Mouse (Mus musculus) heart, embryonic 12.5 days (tissue): Measurements from ENCODE around the gene Dmgdh. TPM values are rescaled to one million over a fixed set of nuclear protein-coding genes. Genes with fewer than 3 reads are reported as not detected.

Experiments used
- ATAC-seq: fragments of 200-750 bp; cut with Nextera tagmentation; 2 replicates; pipeline ENCODE4 v1.8.0; 2017; ENCODE audit warnings: moderate TSS enrichment, moderate library complexity; ENCODE audit not compliant: insufficient number of reproducible peaks, low FRiP score
- H3K27ac ChIP-seq: fragments of 300-500 bp; sonication (generic); 2 replicates; pipeline ENCODE4 v1.5.1; 2016; ENCODE audit warnings: mild to moderate bottlenecking, moderate library complexity; ENCODE audit not compliant: poor library complexity, severe bottlenecking
- H3K27me3 ChIP-seq: fragments of 300-500 bp; sonication (generic); replicated peaks from 2 replicates; pipeline ENCODE4 v1.6.1; 2016; ENCODE audit warnings: mild to moderate bottlenecking, moderate library complexity
- H3K36me3 ChIP-seq: fragments of 300-500 bp; sonication (generic); 2 replicates; pipeline ENCODE4 v1.6.1; 2016; ENCODE audit warnings: mild to moderate bottlenecking, moderate library complexity
- H3K4me1 ChIP-seq: fragments of 300-500 bp; sonication (generic); replicated peaks from 2 replicates; pipeline ENCODE4 v1.6.1; 2016; ENCODE audit warnings: mild to moderate bottlenecking
- H3K4me2 ChIP-seq: fragments of 300-500 bp; sonication (generic); 2 replicates; pipeline ENCODE4 v1.6.1; 2016; ENCODE audit warnings: mild to moderate bottlenecking, moderate library complexity
- H3K4me3 ChIP-seq: fragments of 300-500 bp; sonication (generic); 2 replicates; pipeline ENCODE4 v1.5.1; 2016; ENCODE audit warnings: mild to moderate bottlenecking
- H3K9ac ChIP-seq: fragments of 300-500 bp; sonication (generic); 2 replicates; pipeline ENCODE4 v1.6.1; 2016; ENCODE audit warnings: mild to moderate bottlenecking, moderate library complexity
- H3K9me3 ChIP-seq: fragments of 300-500 bp; sonication (generic); replicated peaks from 2 replicates; pipeline ENCODE4 v1.6.1; 2016; ENCODE audit warnings: mild to moderate bottlenecking, moderate library complexity
- WGBS: fragments of 180-500 bp; shearing (Covaris S2); methylation state at CpG from one replicate; pipeline ENCODE4 v1.1.7; 2016; 5-methylcytosine and 5-hydroxymethylcytosine counted together
- polyA plus RNA-seq: library from polyadenylated mRNA; unstranded; fragments of >200 nt; fragmentation: Nextera tagmentation; extraction: Ambion mirVana; gene quantifications from 2 replicates; pipeline ENCODE4 v1.2.1, GENCODE M21; 2016

Dmgdh gene
- 0.14 and 0.42 TPM in 2 replicates for polyA plus RNA-seq

DNA sequence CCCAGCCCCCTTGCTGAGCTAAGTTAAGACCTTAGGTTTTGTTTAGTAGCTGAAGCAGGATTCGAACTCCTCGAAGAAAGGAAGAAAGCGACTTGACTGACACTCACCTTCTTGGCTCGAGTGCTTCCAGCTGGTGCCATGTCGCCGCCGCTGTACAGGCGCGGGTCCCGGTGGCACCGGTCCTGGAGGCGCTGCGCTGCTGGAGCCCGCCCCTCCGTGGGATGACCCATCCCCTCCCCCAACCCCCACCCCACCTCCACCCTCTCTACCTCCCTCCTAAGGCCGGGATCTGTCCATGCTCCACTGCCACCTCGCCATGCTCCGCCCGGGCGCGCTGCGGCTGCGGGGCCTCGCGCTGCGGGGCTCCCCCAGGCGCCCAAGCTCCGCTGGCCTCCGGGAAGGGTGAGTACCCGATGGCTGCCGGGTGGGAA is at the start of gene Dmgdh, which contains the start of gene Bhmt2:
TSS of gene Dmgdh (plus strand) at position 303 of the 431 bp plus-strand sequence.
TSS of gene Bhmt2 (minus strand) at position 172 of the 431 bp plus-strand sequence.
- H3K27ac ChIP-seq: no peak within 1 kb of the TSS
- peak within 1 kb of the TSS; percentile 55 for H3K9ac ChIP-seq
- peaks cover 3% of the 10 kb centered on the region; the same call in 1 of the 2 replicates for H3K9me3 ChIP-seq
- no peaks in the 10 kb centered on the region for H3K36me3 ChIP-seq
- ATAC-seq: no peak
- 7% methylated on average over 31 of the region's 31 CpGs for WGBS
- H3K4me3 ChIP-seq: peak within 1 kb of the TSS; percentile 39
- H3K27me3 ChIP-seq: peaks cover 14% of the 10 kb centered on the region
- H3K4me1 ChIP-seq: peaks cover 9% of the 10 kb centered on the region; the same call in 1 of the 2 replicates
- peak within 1 kb of the TSS; percentile 68 for H3K4me2 ChIP-seq

DNA sequence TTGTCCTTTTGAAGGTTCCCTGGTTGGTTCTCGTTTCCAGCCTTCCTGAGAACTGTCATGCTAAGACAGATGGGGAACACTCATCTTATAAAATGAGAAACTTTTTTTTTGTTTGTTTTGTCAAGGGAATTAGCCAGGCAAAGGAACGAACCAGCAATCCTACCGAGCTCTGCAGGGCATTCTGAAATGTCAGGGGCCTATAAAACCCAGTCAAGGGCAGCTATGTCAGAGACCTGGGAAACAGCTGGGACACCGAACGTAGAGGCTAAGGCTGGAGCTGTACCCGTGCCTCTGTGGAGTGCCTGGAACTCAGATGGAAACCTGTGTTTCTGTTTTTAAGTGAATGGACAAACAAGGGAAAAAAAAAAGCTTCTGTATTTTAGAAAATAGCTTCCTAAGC is 45.4 kb upstream of the Dmgdh start:
- 0 out of 2 replicates have a peak, but pooled peaks cover 3% of the 10 kb centered on the region for H3K4me1 ChIP-seq
- no peaks in the 10 kb centered on the region for H3K36me3 ChIP-seq
- no peaks in the 10 kb centered on the region for H3K27me3 ChIP-seq
- no peak for ATAC-seq
- no peaks in the 10 kb centered on the region for H3K9me3 ChIP-seq
- WGBS: 42% methylated on average over 6 of the region's 6 CpGs
- H3K4me2 ChIP-seq: no peak overlapping the region
- H3K9ac ChIP-seq: no peak overlapping the region
- no peak overlapping the region for H3K27ac ChIP-seq
- no peak overlapping the region for H3K4me3 ChIP-seq

DNA sequence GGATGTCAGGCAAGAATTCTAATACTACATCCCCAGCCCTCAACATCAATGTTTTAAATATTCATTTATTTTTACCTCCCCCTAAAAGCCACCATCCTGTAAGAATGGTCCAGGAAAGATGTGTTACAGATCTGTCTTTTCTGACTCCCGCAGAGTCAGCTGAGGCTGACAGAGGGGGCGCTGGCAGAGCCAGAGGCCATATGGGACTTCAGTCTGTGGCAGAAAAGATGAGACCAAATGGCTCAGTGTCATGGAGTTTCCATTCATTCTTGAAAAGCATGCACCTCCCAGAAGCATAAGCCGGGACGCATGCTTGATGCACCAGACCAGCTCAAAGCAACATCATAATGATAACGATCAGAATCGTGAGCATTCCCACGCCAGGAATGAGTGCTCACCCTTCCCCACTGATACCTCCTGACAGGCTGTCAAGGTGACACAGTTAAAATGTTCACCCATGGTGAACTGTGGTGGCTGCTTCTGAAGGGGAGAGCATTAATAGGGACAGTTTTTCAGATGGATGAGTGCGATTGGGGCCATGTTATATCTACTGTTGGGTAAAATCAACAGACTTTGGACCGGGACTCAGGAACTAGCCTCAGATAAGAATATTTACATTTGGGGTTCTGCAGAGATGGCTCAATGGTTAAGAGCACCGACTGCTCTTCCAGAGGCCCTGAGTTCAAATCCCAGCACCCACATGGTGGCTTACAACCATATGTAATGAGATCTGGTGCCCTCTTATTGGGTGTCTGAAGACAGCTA is 43.1 kb upstream of the Dmgdh start:
- 73% methylated on average over 10 of the region's 10 CpGs for WGBS
- no peak for ATAC-seq
- 0 out of 2 replicates have a peak, but pooled peaks cover 3% of the 10 kb centered on the region for H3K4me1 ChIP-seq
- H3K36me3 ChIP-seq: no peaks in the 10 kb centered on the region
- no peak overlapping the region for H3K27ac ChIP-seq
- no peak overlapping the region for H3K4me3 ChIP-seq
- H3K4me2 ChIP-seq: no peak overlapping the region
- no peaks in the 10 kb centered on the region for H3K27me3 ChIP-seq
- H3K9ac ChIP-seq: no peak overlapping the region
- no peaks in the 10 kb centered on the region for H3K9me3 ChIP-seq

DNA sequence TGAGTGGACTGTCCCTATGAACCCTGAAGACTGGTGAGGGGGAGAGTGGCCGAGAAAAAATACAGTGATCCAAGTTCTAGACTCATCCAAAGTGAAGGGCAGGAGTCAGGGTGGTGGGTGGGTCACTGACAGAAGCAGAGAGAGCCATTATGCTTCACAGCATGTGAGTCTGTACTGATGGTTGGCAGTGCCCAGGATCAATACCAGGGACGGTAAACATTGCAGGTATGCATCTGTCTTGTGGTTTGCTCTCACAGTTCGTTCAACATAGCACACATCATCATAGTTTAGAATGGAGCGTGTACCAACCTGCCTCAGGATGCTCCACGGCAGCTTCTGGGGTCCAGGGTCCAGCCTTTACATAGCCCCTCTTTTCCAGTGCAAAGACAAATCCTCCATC is 41.3 kb upstream of the Dmgdh start:
- Histone ChIP-seq H3K9ac (no peak overlapping the region), H3K36me3 (no peaks in the 10 kb centered on the region), H3K27ac (no peak overlapping the region), H3K4me1 (0 out of 2 replicates have a peak, but pooled peaks cover 3% of the 10 kb centered on the region), H3K4me3 (no peak overlapping the region), H3K4me2 (no peak overlapping the region), H3K9me3 (no peaks in the 10 kb centered on the region), H3K27me3 (no peaks in the 10 kb centered on the region)
- ATAC-seq: no peak
- WGBS: 79% methylated on average over 5 of the region's 5 CpGs

DNA sequence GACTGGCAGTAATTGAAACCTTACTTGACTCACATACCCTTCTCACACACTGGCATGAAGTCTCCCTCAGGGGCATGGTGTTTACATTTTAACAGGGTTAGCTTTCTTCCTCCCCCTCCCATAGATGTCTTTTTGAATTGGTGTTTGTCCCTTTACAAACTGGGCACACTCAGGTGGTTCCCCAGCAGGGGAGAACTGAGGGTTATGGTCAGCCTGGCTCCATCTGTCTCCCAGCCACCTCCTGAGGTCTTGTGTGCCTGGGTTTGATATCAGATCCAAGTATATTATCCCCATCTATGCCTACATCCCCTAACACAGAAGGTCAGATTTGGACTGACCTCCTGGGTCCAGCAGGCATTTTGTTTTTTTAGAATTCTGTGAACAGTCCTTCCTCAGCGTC is 37.7 kb upstream of the Dmgdh start:
- H3K4me2 ChIP-seq: no peak overlapping the region
- 90% methylated on average over 1 of the region's 1 CpGs for WGBS
- H3K4me3 ChIP-seq: no peak overlapping the region
- ATAC-seq: no peak
- no peaks in the 10 kb centered on the region for H3K4me1 ChIP-seq
- H3K36me3 ChIP-seq: no peaks in the 10 kb centered on the region
- H3K9ac ChIP-seq: no peak overlapping the region
- H3K27ac ChIP-seq: no peak overlapping the region
- no peaks in the 10 kb centered on the region for H3K9me3 ChIP-seq
- H3K27me3 ChIP-seq: no peaks in the 10 kb centered on the region

DNA sequence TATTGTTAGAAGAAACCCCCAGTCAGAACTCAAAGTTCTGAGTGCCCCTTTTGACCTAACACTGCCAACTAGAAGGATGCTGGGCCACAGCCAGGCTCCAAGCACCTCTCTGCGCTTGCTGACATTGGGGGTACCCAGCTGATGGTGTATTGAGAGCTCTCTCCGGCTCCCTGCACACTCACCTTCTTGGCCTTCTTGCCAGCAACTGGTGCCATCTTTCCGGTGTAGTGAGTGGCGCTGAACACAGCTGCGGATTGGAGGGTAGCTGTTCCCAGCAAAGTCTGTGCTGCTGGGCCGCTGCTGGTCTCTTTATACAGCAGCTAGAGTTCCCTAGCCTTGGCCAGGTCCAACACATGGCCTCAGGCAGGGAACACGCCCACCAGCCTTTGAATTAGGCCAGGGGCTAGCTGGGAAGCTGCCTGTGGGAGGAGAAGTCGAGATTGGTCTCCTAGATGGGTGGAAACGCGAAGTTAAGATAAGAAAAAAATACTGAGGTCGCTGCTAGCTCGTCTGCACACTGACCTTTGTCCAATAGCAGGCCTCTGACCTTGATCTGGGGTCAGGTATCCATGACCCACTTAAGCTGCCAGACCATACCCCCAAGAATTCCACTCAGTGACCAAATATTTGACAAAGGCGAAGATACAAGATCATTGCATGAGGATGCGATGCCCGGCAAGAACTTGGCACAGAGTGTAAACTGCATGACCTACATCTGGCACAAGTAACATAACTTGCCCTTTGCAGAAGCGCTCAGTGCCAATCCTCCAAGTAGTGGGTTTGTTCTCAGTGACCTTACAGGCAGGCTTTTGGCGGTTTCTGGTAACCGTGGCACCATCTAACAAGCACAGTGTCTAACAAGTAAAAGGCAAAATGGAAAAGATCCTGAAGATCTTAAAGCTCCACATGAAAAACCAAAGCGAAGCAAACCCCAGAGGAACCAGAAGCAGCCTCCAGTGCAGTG is 36.7 kb upstream of the Dmgdh start, which contains the start of gene Bhmt:
TSS of gene Bhmt (minus strand) at position 680 of the 964 bp plus-strand sequence.
- ATAC-seq: no peak
- Histone ChIP-seq H3K4me2 (no peak within 1 kb of the TSS), H3K4me3 (no peak within 1 kb of the TSS), H3K36me3 (no peaks in the 10 kb centered on the region), H3K4me1 (no peaks in the 10 kb centered on the region), H3K9ac (no peak within 1 kb of the TSS), H3K27ac (no peak within 1 kb of the TSS), H3K9me3 (no peaks in the 10 kb centered on the region), H3K27me3 (no peaks in the 10 kb centered on the region)
- 64% methylated on average over 19 of the region's 19 CpGs for WGBS

DNA sequence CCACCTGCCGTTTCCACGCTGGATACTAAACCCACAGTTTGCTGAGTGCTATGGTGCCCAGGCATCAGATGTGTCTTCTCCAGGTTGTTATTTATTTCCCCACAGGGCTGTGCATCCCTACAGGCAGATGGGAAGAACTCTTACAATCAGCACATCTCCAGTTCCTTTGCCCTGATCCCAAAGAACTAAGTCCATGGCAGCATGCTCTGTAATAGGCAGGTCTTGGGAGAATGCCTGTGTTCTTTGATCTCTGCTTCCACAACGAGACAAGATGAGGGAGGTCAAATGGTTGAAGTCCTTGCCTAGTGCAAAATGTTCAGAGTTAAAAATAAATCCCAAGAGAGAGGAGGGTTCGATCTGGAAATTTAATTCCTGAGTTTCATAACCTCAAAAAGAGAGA is 34.6 kb upstream of the Dmgdh start:
- 66% methylated on average over 4 of the region's 4 CpGs for WGBS
- no peak overlapping the region for H3K4me3 ChIP-seq
- H3K27ac ChIP-seq: no peak overlapping the region
- no peaks in the 10 kb centered on the region for H3K4me1 ChIP-seq
- no peak overlapping the region for H3K9ac ChIP-seq
- no peak overlapping the region for H3K4me2 ChIP-seq
- H3K9me3 ChIP-seq: no peaks in the 10 kb centered on the region
- no peak for ATAC-seq
- no peaks in the 10 kb centered on the region for H3K27me3 ChIP-seq
- H3K36me3 ChIP-seq: no peaks in the 10 kb centered on the region

DNA sequence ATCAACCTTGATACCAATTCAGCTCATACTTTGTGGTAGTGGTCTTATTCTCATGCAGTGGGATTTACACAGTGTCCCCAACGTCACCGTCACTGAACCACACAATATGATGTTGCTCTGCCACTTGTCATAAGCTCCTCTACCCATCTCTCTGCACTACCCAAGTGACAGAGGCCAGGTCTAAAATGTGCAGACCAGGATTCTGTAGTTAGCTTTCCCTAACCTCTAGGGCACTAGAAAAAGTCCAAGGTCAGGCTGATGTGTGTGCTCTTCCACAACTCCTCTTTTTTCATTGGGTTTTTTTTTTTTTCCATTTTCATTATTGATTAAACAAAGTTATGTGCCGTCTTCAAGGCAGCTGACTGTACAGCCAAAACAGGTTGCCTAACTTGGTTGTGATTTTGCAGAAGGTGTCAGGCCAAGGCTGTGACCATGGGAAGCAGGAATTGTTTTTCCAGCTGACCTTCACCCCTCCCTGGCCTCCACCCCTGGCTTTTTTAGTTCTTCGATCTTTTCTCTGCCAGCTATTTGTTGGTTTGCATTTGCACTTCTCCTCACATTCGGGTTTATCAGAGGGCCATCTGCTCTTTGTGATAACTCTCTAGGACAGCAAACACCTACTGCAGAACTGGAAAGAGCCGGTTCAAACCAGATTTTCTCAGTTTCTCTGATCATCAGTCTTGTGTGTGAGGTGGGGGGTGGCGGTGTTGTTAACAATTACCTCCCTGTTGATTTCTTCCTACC is 25.7 kb upstream of the Dmgdh start:
- Histone ChIP-seq H3K27me3 (no peaks in the 10 kb centered on the region), H3K4me1 (no peaks in the 10 kb centered on the region), H3K4me3 (no peak overlapping the region), H3K36me3 (no peaks in the 10 kb centered on the region), H3K27ac (no peak overlapping the region), H3K4me2 (no peak overlapping the region), H3K9ac (no peak overlapping the region), H3K9me3 (no peaks in the 10 kb centered on the region)
- no peak for ATAC-seq
- 55% methylated on average over 7 of the region's 7 CpGs for WGBS

DNA sequence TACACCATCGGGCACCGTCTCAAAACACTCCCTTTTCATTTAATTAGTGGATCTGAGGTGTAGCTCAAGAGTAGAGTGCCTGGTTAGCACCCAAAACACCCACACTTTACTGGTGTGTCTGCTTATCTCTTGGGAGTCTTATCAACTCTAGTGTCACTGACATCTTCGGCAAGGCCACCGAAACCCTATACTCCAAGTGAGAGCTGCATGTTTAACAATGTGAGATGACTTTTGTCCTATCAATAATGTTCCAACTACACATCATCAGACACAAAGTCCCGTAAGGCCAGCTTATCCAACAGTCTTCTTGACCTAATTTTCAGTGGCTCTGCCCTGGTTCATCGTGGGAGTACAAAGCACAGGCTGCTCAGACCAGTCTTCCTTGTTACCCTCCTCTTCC is 20.9 kb upstream of the Dmgdh start:
- Histone ChIP-seq H3K9me3 (no peaks in the 10 kb centered on the region), H3K27ac (no peak overlapping the region), H3K9ac (no peak overlapping the region), H3K4me3 (no peak overlapping the region), H3K27me3 (no peaks in the 10 kb centered on the region), H3K4me2 (no peak overlapping the region), H3K4me1 (0 out of 2 replicates have a peak, but pooled peaks cover 5% of the 10 kb centered on the region), H3K36me3 (no peaks in the 10 kb centered on the region)
- ATAC-seq: no peak
- 66% methylated on average over 6 of the region's 6 CpGs for WGBS

DNA sequence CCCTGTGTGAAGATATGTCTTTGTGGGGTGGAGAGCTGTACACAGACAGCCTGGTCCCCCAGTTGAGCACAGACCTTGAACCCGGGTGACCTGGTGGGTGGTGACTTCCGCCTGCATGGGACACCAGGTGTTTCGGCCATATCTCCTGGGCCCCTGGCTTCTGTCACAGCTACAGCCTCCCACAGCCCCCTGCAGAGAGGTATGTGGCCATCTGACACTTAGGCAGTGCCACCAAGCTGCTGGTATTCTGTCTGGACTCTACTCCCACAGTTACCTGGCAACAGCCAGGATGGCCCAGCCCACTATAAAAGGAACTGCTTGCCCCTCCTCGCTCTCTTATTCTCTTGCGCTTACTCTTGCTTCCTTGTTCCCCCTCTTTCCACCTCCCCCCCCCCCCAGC is 16.3 kb upstream of the Dmgdh start:
- Histone ChIP-seq H3K36me3 (no peaks in the 10 kb centered on the region), H3K27ac (no peak overlapping the region), H3K9ac (no peak overlapping the region), H3K4me3 (no peak overlapping the region), H3K4me1 (0 out of 2 replicates have a peak, but pooled peaks cover 7% of the 10 kb centered on the region), H3K27me3 (no peaks in the 10 kb centered on the region), H3K4me2 (no peak overlapping the region), H3K9me3 (no peaks in the 10 kb centered on the region)
- ATAC-seq: no peak
- 65% methylated on average over 5 of the region's 5 CpGs for whole genome bisulfite sequencing
